Mouse (Mus musculus): ENCODE measurements around the gene Gm21983. TPM values are rescaled to one million over a fixed set of nuclear protein-coding genes. Genes with fewer than 3 reads are reported as not detected.
A peak's percentile ranks its signal among the peaks of the same experiment; 100 is the strongest.

Gene Gm21983
- polyA plus RNA-seq, 1 experiment from 2014 or later = 0.36 TPM

GRCm38 (mm10) chr7:27153205-27153764 is 27.6 kb downstream of the Gm21983 start, which contains the start of gene Cyp2t4:
Gene Cyp2t4, plus strand, starts transcription at chr7:27153714.
- Histone ChIP-seq H3K36me3 (peaks cover 15% of the 10 kb centered on the region), H3K9ac (replicated peaks) (no peak within 1 kb of the TSS), H3K27me3 (no peaks in the 10 kb centered on the region), H3K27ac (no peak within 1 kb of the TSS), H3K4me1 (replicated peaks) (no peaks in the 10 kb centered on the region), H3K4me2 (replicated peaks) (no peak within 1 kb of the TSS), H3K9me3 (no peaks in the 10 kb centered on the region), H3K4me3 (replicated peaks) (no peak within 1 kb of the TSS)
- 78% methylated on average over 10 of the region's 10 CpGs for WGBS
- ATAC-seq = no peak

GRCm38 (mm10) chr7:27136410-27136996 is 44.4 kb downstream of the Gm21983 start:
- Histone ChIP-seq H3K9ac (replicated peaks) (no peak overlapping the region), H3K36me3 (no peaks in the 10 kb centered on the region), H3K27ac (no peak overlapping the region), H3K4me2 (replicated peaks) (no peak overlapping the region), H3K27me3 (no peaks in the 10 kb centered on the region), H3K9me3 (0 out of 2 replicates have a peak, but pooled peaks cover 6% of the 10 kb centered on the region), H3K4me1 (replicated peaks) (no peaks in the 10 kb centered on the region), H3K4me3 (replicated peaks) (no peak overlapping the region)
- no peak for ATAC-seq
- 60% methylated on average over 8 of the region's 8 CpGs for WGBS

- no peaks in the 10 kb centered on the region for H3K27me3 ChIP-seq
- H3K27ac ChIP-seq = no peak overlapping the region
- H3K4me1 ChIP-seq (replicated peaks) = no peaks in the 10 kb centered on the region
- no peak overlapping the region for H3K9ac ChIP-seq (replicated peaks)
- WGBS = 87% methylated on average over 4 of the region's 4 CpGs
- no peak overlapping the region for H3K4me2 ChIP-seq (replicated peaks)
- ATAC-seq = no peak
- no peak overlapping the region for H3K4me3 ChIP-seq (replicated peaks)
- no peaks in the 10 kb centered on the region for H3K9me3 ChIP-seq
- H3K36me3 ChIP-seq = no peaks in the 10 kb centered on the region
Observed at GRCm38 (mm10) chr7:27133757-27134156, 47.1 kb downstream of the Gm21983 start.

- 79% methylated on average over 12 of the region's 12 CpGs for WGBS
- no peaks in the 10 kb centered on the region for H3K36me3 ChIP-seq
Observed at GRCm38 (mm10) chr7:27133156-27133555, 47.7 kb downstream of the Gm21983 start.

GRCm38 (mm10) chr7:27132588-27132987 is 48.3 kb downstream of the Gm21983 start:
- H3K4me3 ChIP-seq (replicated peaks) = no peak overlapping the region

More at GRCm38 (mm10) chr7:27133156-27133555, 47.7 kb downstream of the Gm21983 start:
- Histone ChIP-seq H3K4me3 (replicated peaks) (no peak overlapping the region), H3K9me3 (no peaks in the 10 kb centered on the region), H3K9ac (replicated peaks) (no peak overlapping the region), H3K27me3 (no peaks in the 10 kb centered on the region), H3K4me1 (replicated peaks) (no peaks in the 10 kb centered on the region), H3K27ac (no peak overlapping the region), H3K4me2 (replicated peaks) (no peak overlapping the region)
- peak; percentile 43 for ATAC-seq

GRCm38 (mm10) chr7:27131387-27131786 is 49.5 kb downstream of the Gm21983 start:
- no peak overlapping the region for H3K4me2 ChIP-seq (replicated peaks)
- H3K9me3 ChIP-seq = no peaks in the 10 kb centered on the region
- no peaks in the 10 kb centered on the region for H3K27me3 ChIP-seq
- ATAC-seq = no peak
- no peaks in the 10 kb centered on the region for H3K36me3 ChIP-seq
- H3K4me3 ChIP-seq (replicated peaks) = no peak overlapping the region
- 61% methylated on average over 2 of the region's 2 CpGs for WGBS
- H3K4me1 ChIP-seq (replicated peaks) = no peaks in the 10 kb centered on the region
- no peak overlapping the region for H3K27ac ChIP-seq
- H3K9ac ChIP-seq (replicated peaks) = no peak overlapping the region

More at GRCm38 (mm10) chr7:27132588-27132987, 48.3 kb downstream of the Gm21983 start:
- H3K27ac ChIP-seq = no peak overlapping the region
- no peaks in the 10 kb centered on the region for H3K36me3 ChIP-seq
- no peaks in the 10 kb centered on the region for H3K9me3 ChIP-seq
- 19% methylated on average over 10 of the region's 10 CpGs for WGBS
- no peak overlapping the region for H3K9ac ChIP-seq (replicated peaks)
- ATAC-seq = no peak
- no peaks in the 10 kb centered on the region for H3K4me1 ChIP-seq (replicated peaks)
- no peak overlapping the region for H3K4me2 ChIP-seq (replicated peaks)
- H3K27me3 ChIP-seq = no peaks in the 10 kb centered on the region

GRCm38 (mm10) chr7:27130521-27131370 is 50.1 kb downstream of the Gm21983 start:
- Histone ChIP-seq H3K27me3 (no peaks in the 10 kb centered on the region), H3K9ac (replicated peaks) (no peak overlapping the region), H3K4me1 (replicated peaks) (no peaks in the 10 kb centered on the region), H3K4me2 (replicated peaks) (no peak overlapping the region), H3K4me3 (replicated peaks) (no peak overlapping the region), H3K27ac (no peak overlapping the region), H3K36me3 (no peaks in the 10 kb centered on the region), H3K9me3 (no peaks in the 10 kb centered on the region)
- ATAC-seq = no peak
- WGBS = 88% methylated on average over 22 of the region's 22 CpGs

GRCm38 (mm10) chr7:27129811-27130210 is 51.1 kb downstream of the Gm21983 start:
- WGBS = 95% methylated on average over 12 of the region's 12 CpGs
- no peak overlapping the region for H3K27ac ChIP-seq
- no peak for ATAC-seq
- H3K4me3 ChIP-seq (replicated peaks) = no peak overlapping the region
- H3K4me2 ChIP-seq (replicated peaks) = no peak overlapping the region
- no peaks in the 10 kb centered on the region for H3K36me3 ChIP-seq
- H3K9me3 ChIP-seq = no peaks in the 10 kb centered on the region
- no peak overlapping the region for H3K9ac ChIP-seq (replicated peaks)
- no peaks in the 10 kb centered on the region for H3K27me3 ChIP-seq
- H3K4me1 ChIP-seq (replicated peaks) = no peaks in the 10 kb centered on the region

GRCm38 (mm10) chr7:27128946-27129345 is 51.9 kb downstream of the Gm21983 start:
- Histone ChIP-seq H3K9me3 (no peaks in the 10 kb centered on the region), H3K36me3 (no peaks in the 10 kb centered on the region), H3K27me3 (no peaks in the 10 kb centered on the region), H3K4me1 (replicated peaks) (no peaks in the 10 kb centered on the region), H3K4me3 (replicated peaks) (no peak overlapping the region), H3K9ac (replicated peaks) (no peak overlapping the region), H3K27ac (no peak overlapping the region), H3K4me2 (replicated peaks) (no peak overlapping the region)
- no peak for ATAC-seq
- WGBS = 93% methylated on average over 13 of the region's 13 CpGs

GRCm38 (mm10) chr7:27128162-27128561 is 52.7 kb downstream of the Gm21983 start:
- no peak for ATAC-seq
- H3K4me1 ChIP-seq (replicated peaks) = no peaks in the 10 kb centered on the region
- H3K36me3 ChIP-seq = no peaks in the 10 kb centered on the region
- H3K9me3 ChIP-seq = no peaks in the 10 kb centered on the region
- no peak overlapping the region for H3K4me2 ChIP-seq (replicated peaks)
- H3K27ac ChIP-seq = no peak overlapping the region
- 61% methylated on average over 3 of the region's 3 CpGs for WGBS
- H3K9ac ChIP-seq (replicated peaks) = no peak overlapping the region
- H3K4me3 ChIP-seq (replicated peaks) = no peak overlapping the region
- no peaks in the 10 kb centered on the region for H3K27me3 ChIP-seq

GRCm38 (mm10) chr7:27124969-27125368 is 55.9 kb downstream of the Gm21983 start:
- no peak for ATAC-seq
- no peak overlapping the region for H3K9ac ChIP-seq (replicated peaks)
- H3K4me3 ChIP-seq (replicated peaks) = no peak overlapping the region
- no peaks in the 10 kb centered on the region for H3K4me1 ChIP-seq (replicated peaks)
- no peak overlapping the region for H3K4me2 ChIP-seq (replicated peaks)
- whole genome bisulfite sequencing = 91% methylated on average over 4 of the region's 4 CpGs
- H3K27ac ChIP-seq = no peak overlapping the region
- no peaks in the 10 kb centered on the region for H3K36me3 ChIP-seq
- H3K9me3 ChIP-seq = no peaks in the 10 kb centered on the region
- H3K27me3 ChIP-seq = no peaks in the 10 kb centered on the region

- no peak overlapping the region for H3K9ac ChIP-seq (replicated peaks)
- ATAC-seq = no peak
- H3K36me3 ChIP-seq = no peaks in the 10 kb centered on the region
- no peaks in the 10 kb centered on the region for H3K27me3 ChIP-seq
- no peaks in the 10 kb centered on the region for H3K9me3 ChIP-seq
- H3K4me1 ChIP-seq (replicated peaks) = no peaks in the 10 kb centered on the region
- H3K4me2 ChIP-seq (replicated peaks) = no peak overlapping the region
- no peak overlapping the region for H3K4me3 ChIP-seq (replicated peaks)
- 78% methylated on average over 5 of the region's 5 CpGs for WGBS
- H3K27ac ChIP-seq = no peak overlapping the region
Observed at GRCm38 (mm10) chr7:27124305-27124832, 56.5 kb downstream of the Gm21983 start.
